ENCODE assay signal across 8 mouse cellular contexts in the genomic region with DNA sequence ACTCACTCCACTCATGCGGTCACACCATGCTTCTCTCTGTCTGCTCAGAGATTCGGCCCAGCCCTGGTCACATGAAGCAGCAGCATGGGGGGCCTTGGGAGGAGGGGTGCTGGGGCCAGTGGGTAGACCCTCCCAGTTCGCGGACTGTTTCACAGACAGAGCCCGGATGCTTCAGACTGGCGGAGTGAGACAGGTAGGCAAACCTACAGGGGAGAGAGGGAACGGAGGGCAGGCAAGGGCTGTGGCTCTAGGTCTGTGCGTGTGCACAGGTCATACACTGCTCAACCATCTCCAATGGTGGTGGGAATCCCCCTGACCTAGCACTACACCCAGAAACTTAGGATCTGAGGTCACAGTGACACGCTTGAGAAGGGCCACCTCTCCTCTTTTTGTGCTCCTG. TPM values are rescaled to one million over a fixed set of nuclear protein-coding genes. Genes with fewer than 3 reads are reported as not detected.
DNase-seq lines count a peak whose midpoint lies in the region; ATAC-seq and TF ChIP-seq lines count a peak whose summit lies in the region.

No protein-coding gene starts in this region.

- TF ChIP-seq CTCF in cerebellum, adult 2 months (IDR thresholded peaks at IDR 0.05; ENCODE audit: borderline replicate concordance, insufficient read depth, low read depth, low read length), result no peak

- no peaks in the 10 kb centered on the region for H3K4me1 ChIP-seq in cerebellum, adult 2 months (ENCODE audit: control insufficient read depth, insufficient read depth, low read length)
- peaks cover 14% of the 10 kb centered on the region for H3K4me1 ChIP-seq in forebrain, embryonic 15.5 days
- H3K4me1 ChIP-seq in liver, embryonic 11.5 days (replicated peaks; ENCODE audit: control insufficient read depth, insufficient read depth, low read length), result peaks cover 8% of the 10 kb centered on the region

- DNase-seq in cerebellum, adult 2 months, result peak in 1 of 2 experiments; percentile 43
- no peak for DNase-seq in cerebellum, postnatal 36 days
- DNase-seq in CD4-positive, CD25-positive, alpha-beta regulatory T cell, adult 2 months (ENCODE audit: low read depth, low spot score), result peak; percentile 86
- no peak for DNase-seq in liver, embryonic 11.5 days (ENCODE audit: low spot score)
- peak; percentile 44 for DNase-seq in retina, embryonic 14.5 days (ENCODE audit: low spot score)
- DNase-seq in right cerebral cortex, postnatal 10 days (ENCODE audit: low spot score in 2 of 2), result no peak
- DNase-seq in adrenal gland, postnatal 4 days (ENCODE audit: low spot score in 2 of 2), result no peak

- ATAC-seq in forebrain, embryonic 15.5 days (replicated peaks), result peak; percentile 75
- ATAC-seq in liver, embryonic 11.5 days (replicated peaks; ENCODE audit: low FRiP score), result peak; percentile 40

- no peak for TF ChIP-seq POLR2A in cerebellum, adult 2 months (IDR thresholded peaks at IDR 0.05; ENCODE audit: borderline replicate concordance, insufficient read depth, low read length)

- WGBS in cerebellum, adult 2 months, result 11% methylated on average over 9 of the region's 9 CpGs
- 20% methylated on average over 9 of the region's 9 CpGs for WGBS in forebrain, embryonic 15.5 days
- WGBS in liver, embryonic 11.5 days, result 25% methylated on average over 9 of the region's 9 CpGs

- peak overlapping the region; percentile 71 for H3K4me2 ChIP-seq in forebrain, embryonic 15.5 days (replicated peaks)
- peak overlapping the region; percentile 81 for H3K4me2 ChIP-seq in liver, embryonic 11.5 days

- H3K27me3 ChIP-seq in cerebellum, adult 2 months (ENCODE audit: control insufficient read depth, insufficient read depth, low read length), result no peaks in the 10 kb centered on the region
- no peaks in the 10 kb centered on the region for H3K27me3 ChIP-seq in forebrain, embryonic 15.5 days
- H3K27me3 ChIP-seq in liver, embryonic 11.5 days (replicated peaks; ENCODE audit: control insufficient read depth, insufficient read depth, low read length), result peaks cover 54% of the 10 kb centered on the region

- H3K36me3 ChIP-seq in forebrain, embryonic 15.5 days, result no peaks in the 10 kb centered on the region
- no peaks in the 10 kb centered on the region for H3K36me3 ChIP-seq in liver, embryonic 11.5 days (ENCODE audit: control insufficient read depth, insufficient read depth, low read length)

- H3K4me3 ChIP-seq in cerebellum, adult 2 months (replicated peaks; ENCODE audit: insufficient read depth, low read depth, low read length), result peak overlapping the region; percentile 56
- H3K4me3 ChIP-seq in forebrain, embryonic 15.5 days, result peak overlapping the region; percentile 52
- peak overlapping the region; percentile 50 for H3K4me3 ChIP-seq in liver, embryonic 11.5 days (ENCODE audit: low read depth, low read length)

- no peak overlapping the region for H3K27ac ChIP-seq in cerebellum, adult 2 months (ENCODE audit: insufficient read depth, low read length)
- H3K27ac ChIP-seq in forebrain, embryonic 15.5 days (replicated peaks), result peak overlapping the region; percentile 42; the same call in 1 of the 2 replicates
- H3K27ac ChIP-seq in liver, embryonic 11.5 days (ENCODE audit: low read depth, low read length), result no peak overlapping the region

- no peaks in the 10 kb centered on the region for H3K9me3 ChIP-seq in forebrain, embryonic 15.5 days
- no peaks in the 10 kb centered on the region for H3K9me3 ChIP-seq in liver, embryonic 11.5 days (ENCODE audit: control insufficient read depth, low read length)

- peak overlapping the region; percentile 43 for H3K9ac ChIP-seq in forebrain, embryonic 15.5 days (replicated peaks)
- H3K9ac ChIP-seq in liver, embryonic 11.5 days (ENCODE audit: low read depth, low read length), result peak overlapping the region; percentile 57

RNA-seq across cellular contexts. Expression of a gene that starts 9.6 kb away (rescaled TPM):
- polyA plus RNA-seq in cerebellum, adult 2 months (2012; rRNA removed), result 0.67 and 0.71 TPM in 2 replicates
- 0.11 TPM in 2 replicates for polyA plus RNA-seq in forebrain, embryonic 15.5 days (2015; fragmentation: Nextera tagmentation; extraction: Ambion mirVana)
- 0.07 TPM in 1 of 2 replicates, not detected in the other for polyA plus RNA-seq in liver, embryonic 11.5 days (2014; fragmentation: Nextera tagmentation; extraction: Ambion mirVana)
- total RNA-seq in adrenal gland, postnatal 4 days (2021), result under 1 TPM; 0.85 to 0.98 TPM

RNA-seq across cellular contexts. Expression of a gene that starts 25.1 kb away (rescaled TPM):
- 52.2 and 53.9 TPM in 2 replicates for polyA plus RNA-seq in cerebellum, adult 2 months (2012; rRNA removed)
- polyA plus RNA-seq in forebrain, embryonic 15.5 days (2015; fragmentation: Nextera tagmentation; extraction: Ambion mirVana), result 94.6 and 95.4 TPM in 2 replicates
- 46.4 and 46.8 TPM in 2 replicates for polyA plus RNA-seq in liver, embryonic 11.5 days (2014; fragmentation: Nextera tagmentation; extraction: Ambion mirVana)
- 10 to 100 TPM; 38.6 to 45.2 TPM for total RNA-seq in adrenal gland, postnatal 4 days (2021)

RNA-seq across cellular contexts. Expression of a gene that starts 37.0 kb away (rescaled TPM):
- polyA plus RNA-seq in cerebellum, adult 2 months (2012; rRNA removed), result 96.9 and 101 TPM in 2 replicates
- polyA plus RNA-seq in forebrain, embryonic 15.5 days (2015; fragmentation: Nextera tagmentation; extraction: Ambion mirVana), result 123 and 127 TPM in 2 replicates
- polyA plus RNA-seq in liver, embryonic 11.5 days (2014; fragmentation: Nextera tagmentation; extraction: Ambion mirVana), result 8.2 and 11.1 TPM in 2 replicates
- 10 to 100 TPM; 19.3 to 28.8 TPM for total RNA-seq in adrenal gland, postnatal 4 days (2021)

RNA-seq across cellular contexts. Expression of a gene that starts 39.6 kb away (rescaled TPM):
- polyA plus RNA-seq in cerebellum, adult 2 months (2012; rRNA removed), result 1.1 and 2.0 TPM in 2 replicates
- polyA plus RNA-seq in forebrain, embryonic 15.5 days (2015; fragmentation: Nextera tagmentation; extraction: Ambion mirVana), result 0.19 and 0.31 TPM in 2 replicates
- not detected in 2 replicates for polyA plus RNA-seq in liver, embryonic 11.5 days (2014; fragmentation: Nextera tagmentation; extraction: Ambion mirVana)
- under 1 TPM in 1 of 2 experiments, not detected in 1; 0.39 TPM for total RNA-seq in adrenal gland, postnatal 4 days (2021)

RNA-seq across cellular contexts. Expression of a gene that starts 39.8 kb away (rescaled TPM):
- polyA plus RNA-seq in cerebellum, adult 2 months (2012; rRNA removed), result 12.6 and 12.7 TPM in 2 replicates
- 23.9 and 24.0 TPM in 2 replicates for polyA plus RNA-seq in forebrain, embryonic 15.5 days (2015; fragmentation: Nextera tagmentation; extraction: Ambion mirVana)
- polyA plus RNA-seq in liver, embryonic 11.5 days (2014; fragmentation: Nextera tagmentation; extraction: Ambion mirVana), result 28.7 and 30.2 TPM in 2 replicates
- 10 to 100 TPM; 14.1 to 16.1 TPM for total RNA-seq in adrenal gland, postnatal 4 days (2021)

Comparison
In these comparisons a context has a peak if more than half of its experiments do, and no peak if none do; other contexts are left out.
1. DNase-seq: peak in CD4-positive, CD25-positive, alpha-beta regulatory T cell, adult 2 months (single experiment) and retina, embryonic 14.5 days (single experiment); none in cerebellum, postnatal 36 days (0 of 2), liver, embryonic 11.5 days (single experiment), right cerebral cortex, postnatal 10 days (0 of 2) and adrenal gland, postnatal 4 days (0 of 2).
2. Peak in every context shown above with its lines, with median percentiles within 50 percentile points of each other: H3K4me3 ChIP-seq.